Mouse (Mus musculus): ENCODE measurements around the gene Gpr3.
A peak's percentile ranks its signal among the peaks of the same experiment; 100 is the strongest.

DNA sequence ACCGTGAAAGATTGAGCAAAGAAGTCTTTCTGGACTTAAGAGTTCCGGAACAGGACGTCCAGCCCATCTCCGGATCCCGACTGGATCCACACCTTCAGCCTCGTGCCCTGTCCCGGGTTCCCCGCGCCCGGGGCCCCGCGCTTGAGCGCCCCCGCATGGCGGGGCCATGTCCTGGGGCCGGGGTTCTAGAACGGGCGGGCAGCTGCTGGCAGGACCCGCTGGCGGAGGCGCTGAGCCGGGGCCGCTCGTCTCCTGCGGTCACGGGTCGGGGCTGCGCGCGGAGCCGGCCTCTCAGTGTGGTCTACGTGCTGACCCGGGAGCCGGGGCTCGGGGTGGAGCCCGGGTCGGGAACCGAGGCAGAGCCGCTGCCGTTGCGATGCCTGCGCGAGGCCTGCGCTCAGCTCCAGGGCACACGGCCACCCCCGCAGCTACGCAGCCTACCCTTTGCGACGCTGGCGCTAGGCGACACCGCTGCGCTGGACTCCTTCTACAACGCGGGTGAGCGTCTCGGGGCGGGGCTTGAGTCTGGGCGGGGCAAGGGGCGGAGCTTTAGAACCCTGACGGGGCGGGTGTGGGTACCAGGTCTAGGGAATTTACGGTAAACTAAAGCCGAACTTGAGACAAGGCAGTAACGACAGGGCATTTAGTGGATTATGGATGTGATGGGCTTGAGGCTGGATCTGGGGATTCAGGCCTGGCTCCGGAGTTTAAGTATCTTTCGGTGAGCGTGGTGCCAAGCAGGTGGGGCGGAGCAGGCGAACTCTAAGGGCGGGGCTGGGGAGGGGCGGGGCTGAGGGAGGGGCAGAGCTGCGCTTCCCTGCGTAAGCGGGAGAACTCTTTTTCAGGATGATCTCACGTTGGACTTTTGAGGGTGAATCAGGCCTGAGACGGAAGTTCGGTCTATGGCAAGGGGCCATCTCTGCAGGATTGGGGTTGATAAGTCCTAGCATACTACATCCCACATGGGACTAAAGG, 28.9 kb upstream of the Gpr3 start:
- TF ChIP-seq CTCF (IDR thresholded peaks at IDR 0.05; ENCODE audit: extremely low read depth, insufficient read length, insufficient replicate concordance, low read depth, low read length) (peak; percentile 21; the same call in 1 of the 2 replicates), POLR2A (IDR thresholded peaks at IDR 0.05; ENCODE audit: low read depth, low read length) (peak; percentile 88)

Data from small intestine, adult 2 months (tissue).